Mouse (Mus musculus) left cerebral cortex, adult 8-10 months (tissue): ENCODE data around the gene Cstb. TPM values are rescaled to one million over a fixed set of nuclear protein-coding genes. Genes with fewer than 3 reads are reported as not detected.

Source experiments
- DNase-seq, 2 experiments: peaks; one replicate each; pipeline ENCODE4 v3.0.0; 2022; ENCODE audit warnings: low spot score in 2 of 2
- microRNA-seq, 2 experiments: library from miRNA; unstranded; fragments of <30 nt; microRNA quantifications; one replicate each; pipeline ENCODE4 v1.2.0; 2022
- total RNA-seq, 4 experiments: library from RNA; stranded (reverse); gene quantifications; 2 replicates each; pipeline ENCODE4 v1.2.4; 2022

The Cstb gene
- total RNA-seq, 4 experiments from 2014 or later = 36.8 to 51.7 (median 40.6) TPM

- peak in 1 of 2 experiments; percentile 39 for DNase-seq
Measured at GRCm38 (mm10) chr10:78458348-78459111, 33.1 kb downstream of the Cstb start.

GRCm38 (mm10) chr10:78460463-78460862 lies 35.0 kb downstream of the Cstb start:
- no peak for DNase-seq

DNA sequence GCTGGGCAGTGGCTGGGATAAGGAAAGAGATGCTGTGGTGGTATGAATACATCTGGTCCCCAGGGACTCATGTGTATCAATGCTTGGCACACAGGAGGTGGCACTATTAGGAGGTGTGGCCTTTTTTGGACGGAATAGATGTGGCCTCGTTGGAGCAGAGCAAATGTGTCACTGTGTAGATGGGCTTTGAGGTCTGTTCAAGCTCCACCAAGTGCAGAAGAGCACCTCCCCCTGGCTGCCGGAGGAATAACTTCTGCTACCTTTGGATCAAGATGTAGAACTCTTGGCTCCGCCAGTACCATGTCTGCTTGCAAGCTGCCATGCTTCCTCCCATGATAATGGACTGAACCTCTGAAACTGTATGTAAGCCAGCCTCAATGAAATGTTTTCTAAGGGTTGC lies 36.3 kb downstream of the Cstb start:
- DNase-seq = no peak

DNA sequence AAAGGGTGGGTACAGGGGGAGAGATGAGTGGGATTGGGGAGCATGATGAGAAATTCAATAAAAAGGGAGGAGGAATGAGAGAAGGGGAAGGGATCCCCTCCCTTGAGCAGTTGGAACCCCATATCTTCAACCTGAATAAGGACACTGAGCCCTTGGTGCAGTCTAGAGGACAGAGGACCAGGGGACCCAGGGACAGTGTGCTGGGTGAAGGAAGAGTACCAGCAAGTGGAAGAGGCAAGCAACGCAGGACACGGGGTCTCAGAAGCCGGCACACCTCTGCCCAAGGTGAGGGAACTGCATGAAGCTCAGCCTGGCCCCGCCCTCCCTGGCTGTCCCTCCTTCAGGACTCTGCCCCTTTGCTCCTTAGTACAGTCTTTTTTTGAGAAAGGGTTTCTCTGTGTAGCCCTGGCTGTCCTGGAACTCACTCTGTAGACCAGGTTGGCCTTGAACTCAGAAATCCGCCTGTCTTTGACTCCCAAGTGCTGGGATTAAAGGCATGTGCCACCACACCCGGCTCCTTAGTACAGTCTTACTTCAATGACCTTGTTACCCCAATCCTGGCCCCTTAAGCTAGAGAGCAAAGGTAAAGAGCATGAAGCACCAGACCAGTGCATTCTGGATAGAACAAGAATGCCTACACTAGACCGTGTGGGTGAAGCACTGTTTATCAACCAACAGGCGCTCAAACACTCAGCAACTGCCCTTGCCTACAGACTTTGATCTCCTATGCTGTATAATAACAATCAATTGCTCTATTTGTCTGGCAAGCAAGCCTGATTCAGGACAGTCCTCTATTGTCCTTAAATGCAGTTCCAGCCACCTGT lies 37.7 kb downstream of the Cstb start:
- no peak for DNase-seq

DNA sequence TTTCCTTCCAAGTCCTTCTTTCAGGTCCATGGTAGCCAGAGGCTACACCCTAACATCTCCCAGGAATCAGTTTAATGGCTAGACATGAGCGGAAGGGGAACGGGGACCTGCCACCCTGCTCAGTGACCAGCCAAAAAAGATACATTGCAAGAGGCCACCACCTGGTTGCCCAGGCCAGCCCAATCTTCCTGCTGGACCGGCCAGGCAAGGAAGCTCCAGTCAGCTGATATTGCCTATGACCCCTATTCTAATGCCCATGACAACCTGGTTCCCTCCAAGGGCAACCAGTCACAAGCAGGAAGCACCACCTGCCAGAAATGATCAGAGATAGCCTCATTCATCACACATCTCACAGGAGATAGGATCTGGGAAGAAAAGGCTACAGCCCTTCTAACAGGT lies 38.3 kb downstream of the Cstb start:
- no peak for DNase-seq

- DNase-seq = no peak
Measured at GRCm38 (mm10) chr10:78464201-78464791, 38.8 kb downstream of the Cstb start.

DNA sequence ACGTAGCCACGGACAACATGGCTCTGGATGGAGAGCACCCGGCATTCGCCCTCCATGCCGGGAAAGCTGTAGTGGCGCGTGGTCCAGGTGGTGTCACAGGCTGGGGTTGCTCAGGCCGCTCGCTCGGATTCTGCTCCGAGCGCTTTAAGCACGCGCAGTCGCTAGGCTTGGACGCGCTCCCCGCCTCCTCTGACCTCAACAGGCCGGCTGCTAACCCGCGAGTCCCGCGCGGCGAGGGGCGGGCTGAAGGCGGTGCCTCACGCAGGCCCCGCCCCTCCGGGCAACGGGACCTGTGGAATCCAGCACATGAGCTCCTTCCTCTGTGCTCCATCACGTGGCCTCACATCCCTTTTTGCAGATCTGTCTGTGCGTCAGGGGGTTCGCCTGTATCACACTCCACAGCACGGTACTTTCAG lies 39.3 kb downstream of the Cstb start, which contains the start of gene Pdxk:
Gene Pdxk (minus strand): TSS at position 184 of the 416 bp plus-strand sequence.
- peak; percentile 92 to 98 for DNase-seq

DNA sequence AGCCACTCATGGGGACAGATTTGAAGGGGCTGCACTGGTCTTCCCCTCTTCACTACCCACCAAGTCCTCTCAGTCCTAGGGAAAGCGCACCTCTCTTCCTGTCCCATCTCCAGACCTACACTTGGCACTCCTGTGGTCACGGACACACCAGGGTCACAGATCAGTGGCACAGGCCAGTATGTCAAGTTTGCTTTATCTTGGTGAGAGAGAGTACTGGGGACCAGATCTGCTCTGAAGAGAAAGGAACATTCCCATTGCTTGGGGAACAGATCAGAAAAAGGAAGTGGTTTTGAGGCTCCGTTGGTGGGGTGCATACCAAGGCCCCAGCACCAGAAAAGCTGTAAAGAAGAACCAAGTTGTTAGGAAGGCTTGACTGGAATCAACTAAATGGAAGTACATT lies 40.0 kb downstream of the Cstb start:
- DNase-seq = no peak

- no peak for DNase-seq
Measured at GRCm38 (mm10) chr10:78466647-78467046, 41.2 kb downstream of the Cstb start.

DNA sequence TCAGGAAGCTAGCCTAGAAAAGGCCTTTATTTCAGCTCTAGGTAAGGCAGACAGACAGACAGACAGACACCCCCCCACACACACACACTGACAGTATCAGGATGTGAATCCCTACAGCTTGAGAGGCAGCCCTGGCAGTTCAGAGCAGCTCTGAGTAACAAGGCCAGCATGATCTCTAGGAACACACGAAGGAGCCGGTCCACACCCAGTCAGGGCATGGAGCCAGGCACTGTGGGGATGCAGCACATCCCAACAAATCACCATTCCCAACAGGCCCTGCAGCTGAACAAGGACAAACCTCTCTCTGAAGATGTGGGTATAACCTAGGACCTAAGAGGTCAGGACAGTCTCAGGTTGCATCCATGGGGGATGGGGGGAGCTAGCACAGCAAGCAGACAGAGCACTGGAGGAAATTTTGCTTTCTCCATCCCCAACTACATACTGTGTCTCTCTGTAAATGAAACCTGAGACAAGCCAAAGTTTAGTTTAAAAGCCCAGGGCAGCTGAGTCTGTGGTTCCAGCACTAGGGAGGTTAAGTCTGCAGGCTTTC lies 42.4 kb downstream of the Cstb start:
- no peak for DNase-seq

DNA sequence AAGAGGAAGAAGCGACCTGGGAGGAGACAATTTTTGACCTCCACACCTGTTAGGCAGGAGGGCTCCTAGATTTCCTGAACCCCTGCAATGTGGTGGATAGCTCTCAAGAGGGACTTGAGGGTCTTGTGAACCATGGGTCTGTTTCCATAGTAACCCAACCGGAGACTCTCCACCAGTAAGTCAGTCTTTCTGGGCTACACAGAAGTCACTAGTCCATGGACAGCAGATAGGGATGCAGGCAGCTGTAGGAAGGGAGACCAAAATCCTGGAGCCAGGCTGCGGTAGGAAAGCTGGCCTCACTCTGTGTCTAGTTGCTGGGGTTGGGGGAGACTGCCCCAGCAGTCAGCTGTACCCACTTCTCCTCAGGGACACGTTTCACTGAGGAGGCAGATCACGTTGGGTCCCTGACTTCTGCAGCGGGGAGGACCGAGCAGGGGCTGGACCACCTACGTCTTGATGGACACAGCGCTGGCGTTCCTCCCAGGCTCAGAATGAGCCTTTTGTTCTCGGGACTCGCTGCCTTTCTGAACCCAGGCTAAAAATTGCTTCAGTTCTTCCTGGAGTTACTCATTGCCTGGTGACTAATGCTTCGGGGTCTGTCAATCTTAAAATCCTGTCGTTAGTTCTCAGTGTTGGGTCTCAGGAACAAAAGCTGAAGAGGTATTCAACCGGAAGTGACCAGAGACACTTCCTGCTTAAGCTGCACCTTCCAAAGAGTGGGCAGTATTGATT lies 45.3 kb downstream of the Cstb start:
- peak in 1 of 2 experiments; percentile 51 for DNase-seq

DNA sequence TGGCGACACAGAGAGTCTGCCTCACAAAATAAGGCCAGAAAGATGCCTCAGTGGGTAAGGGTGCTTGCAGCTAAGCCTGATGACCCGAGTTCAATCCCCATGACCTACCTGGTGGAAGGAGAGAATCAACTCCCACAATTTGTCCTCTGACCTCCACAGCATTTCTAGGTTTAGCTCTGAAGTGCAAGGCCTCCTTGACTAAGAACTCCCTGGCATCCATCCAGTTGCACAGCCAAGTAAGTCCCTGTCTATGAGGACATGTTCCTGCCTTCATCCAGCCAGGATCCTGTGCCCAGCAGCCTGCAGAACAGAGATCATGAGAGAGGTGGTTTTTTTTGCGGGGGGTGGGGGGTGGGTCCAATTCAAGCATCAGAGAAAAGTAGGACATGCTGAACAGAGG lies 46.6 kb downstream of the Cstb start:
- DNase-seq = no peak

GRCm38 (mm10) chr10:78473434-78473833 lies 48.0 kb downstream of the Cstb start:
- no peak for DNase-seq

GRCm38 (mm10) chr10:78474759-78475158 lies 49.3 kb downstream of the Cstb start:
- DNase-seq = no peak

DNA sequence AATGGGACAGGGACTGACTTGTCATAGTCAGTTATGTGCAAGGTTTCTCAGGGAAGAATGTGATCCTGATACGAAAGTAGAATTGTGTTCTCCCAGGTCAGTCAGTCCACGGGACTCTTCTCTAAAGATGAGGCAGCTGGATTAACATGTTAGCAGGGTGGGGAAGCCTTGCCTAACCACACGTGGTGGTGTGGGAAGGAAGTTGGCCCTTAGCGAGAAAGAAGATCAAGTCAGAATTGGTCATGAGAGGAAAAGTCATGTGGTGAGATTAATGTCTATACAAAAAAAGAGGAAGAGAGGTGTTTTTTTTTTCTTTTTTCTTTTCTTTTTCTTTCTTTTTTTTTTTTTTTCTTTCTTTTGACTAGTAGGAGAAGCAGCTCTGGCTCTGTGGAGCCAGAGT lies 51.4 kb downstream of the Cstb start:
- DNase-seq = no peak

Small RNA genes lying within 50 kb of the gene (microRNA-seq; reads per million reads assigned to microRNA genes)
- gene Mir6410 (0 reads per million in 2 experiments), gene Mir6907 (2.3 to 3.5 reads per million in 2 experiments), gene Mir6908 (0.21 to 1.1 reads per million in 2 experiments)

Other genes with a start within 250 kb of the Cstb start
- gene Pwp2, start 240.5 kb upstream of the Cstb start, total RNA-seq = 10 to 100 TPM; 17.5 to 20.3 (median 19.2) TPM
- gene Trappc10, start 181.0 kb upstream of the Cstb start, total RNA-seq = 10 to 100 TPM; 84.2 to 91.1 (median 87.7) TPM
- 100 to 1,000 TPM; 218 to 243 (median 229) TPM for gene Agpat3, start 73.2 kb upstream of the Cstb start, total RNA-seq
- 100 to 1,000 TPM; 348 to 374 (median 360) TPM for gene Rrp1, start 12.6 kb upstream of the Cstb start, total RNA-seq
- 100 to 1,000 TPM; 131 to 143 (median 137) TPM for gene Pdxk, start 39.3 kb downstream of the Cstb start, total RNA-seq
- gene Olfr1358, start 91.8 kb downstream of the Cstb start, total RNA-seq = not detected
- gene Ilvbl, start 148.7 kb downstream of the Cstb start, total RNA-seq = 10 to 100 TPM; 30.3 to 49.3 (median 39.8) TPM
- gene Syde1, start 166.3 kb downstream of the Cstb start, total RNA-seq = 10 to 100 TPM in 1 of 4 experiments, 1 to 10 TPM in 3; 9.0 to 10.4 (median 9.3) TPM
- gene Olfr1357, start 192.4 kb downstream of the Cstb start, total RNA-seq = not detected